Mouse (Mus musculus): ENCODE data around the gene Gm20903. TPM values are rescaled to one million over a fixed set of nuclear protein-coding genes. Genes with fewer than 3 reads are reported as not detected.
"Not testable (repeated sequence)": the region's sequence is repeated elsewhere in the genome, so short reads cannot be mapped to it uniquely, and the experiment has no call there.

Gene Gm20903
- polyA plus RNA-seq (2012; ENCODE audit: insufficient read depth, insufficient read length, low replicate concordance, missing spikeins) = not detected in 2 replicates

- not testable (repeated sequence) for H3K4me3 ChIP-seq (ENCODE audit: insufficient read depth, low read depth, low read length); H3K27ac ChIP-seq (ENCODE audit: insufficient read depth, low read depth, low read length); H3K4me1 ChIP-seq (ENCODE audit: control insufficient read depth, insufficient read depth, low read length)
- WGBS = no CpG with 5 or more reads among the region's 6 CpGs
These were observed at the start of gene Gm20903 for GRCm38 (mm10) chrY:73669015-73669414. Gene Gm20903 (plus strand): TSS chrY:73669315.
